Mouse (Mus musculus): ENCODE measurements around the gene Ywhab.

Ywhab gene

DNA sequence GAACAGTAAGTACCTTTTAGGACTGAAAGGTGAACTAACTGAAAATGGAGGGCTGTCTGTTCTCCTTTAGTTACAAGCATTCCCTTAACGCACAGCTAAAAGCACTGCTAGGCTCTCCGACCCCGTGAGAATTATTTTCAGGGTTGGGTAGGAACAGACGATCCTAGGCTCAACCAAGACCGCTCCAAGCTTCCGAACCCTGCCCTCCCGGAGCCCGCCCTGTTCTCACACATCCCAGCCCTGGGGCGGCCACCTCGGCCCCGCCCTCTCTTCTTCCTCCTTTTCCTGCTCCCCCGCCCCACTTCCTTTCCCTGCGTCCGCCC lies at the start of gene Ywhab:
Gene Ywhab, plus strand, starts transcription at position 307 of the 323 bp plus-strand sequence.
- no peak for DNase-seq (ENCODE audit: low spot score in 2 of 2)

DNA sequence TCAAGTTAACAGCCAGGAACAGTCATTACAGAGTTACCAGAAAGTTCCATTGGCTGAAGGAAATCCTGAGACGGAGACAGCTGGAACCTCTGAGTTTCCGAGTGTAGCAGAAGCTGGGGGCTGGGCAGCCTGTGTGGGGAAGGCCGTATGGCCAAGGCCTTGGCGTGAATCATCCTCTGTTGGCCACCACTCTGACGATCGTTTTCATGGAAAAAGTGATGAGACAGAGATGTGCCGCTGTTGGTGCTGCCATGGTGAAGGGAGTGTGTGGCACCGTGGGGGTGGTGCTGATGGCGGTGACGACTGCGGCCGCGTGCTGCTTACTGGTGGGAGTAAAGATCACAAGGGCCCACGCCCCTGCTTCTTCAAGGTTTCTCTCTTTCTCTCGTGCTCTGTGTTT lies 48.5 kb upstream of the Ywhab start:
- no peak for DNase-seq (ENCODE audit: low spot score in 2 of 2)

DNA sequence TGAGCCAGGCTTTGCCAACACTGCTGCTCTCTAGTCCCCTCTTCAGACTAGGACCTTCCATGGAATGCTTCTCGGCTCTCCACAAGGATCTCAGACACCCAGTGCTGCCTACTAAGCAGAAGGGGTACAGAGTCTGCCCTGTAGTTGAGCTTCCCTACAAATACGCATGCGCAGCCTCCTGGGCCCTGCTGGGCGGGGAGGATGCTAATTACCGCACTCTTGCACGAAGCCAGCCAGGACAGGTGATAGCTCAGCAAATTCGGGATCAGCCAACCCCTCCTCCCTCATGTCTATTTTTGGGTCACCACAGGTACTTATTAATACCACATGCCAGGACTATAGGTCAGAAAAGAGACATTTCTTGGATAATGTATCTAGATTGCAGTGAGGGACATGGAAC lies 46.8 kb upstream of the Ywhab start:
- no peak for DNase-seq (ENCODE audit: low spot score in 2 of 2)

DNA sequence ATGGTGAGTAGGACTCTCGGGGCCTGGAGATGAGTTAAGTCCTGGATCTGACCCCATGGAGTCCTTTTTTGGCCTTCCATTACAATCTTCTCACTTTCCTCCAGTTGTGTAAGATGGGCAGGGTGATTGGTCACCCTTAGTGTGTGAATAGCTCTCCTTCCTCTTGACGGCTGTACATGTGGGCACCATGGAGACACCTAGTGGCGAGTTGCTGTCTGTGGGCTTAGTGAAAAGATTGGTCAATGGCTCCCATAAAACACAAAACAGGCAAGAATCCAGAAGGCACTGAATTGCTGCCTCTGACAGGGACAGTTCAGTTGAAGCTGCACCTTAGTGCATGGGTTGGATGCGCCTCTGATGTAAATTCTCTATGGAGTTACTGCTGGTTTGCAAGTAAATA lies 43.0 kb upstream of the Ywhab start:
- peak in 1 of 2 experiments; percentile 24 for DNase-seq (ENCODE audit: low spot score in 2 of 2)

DNA sequence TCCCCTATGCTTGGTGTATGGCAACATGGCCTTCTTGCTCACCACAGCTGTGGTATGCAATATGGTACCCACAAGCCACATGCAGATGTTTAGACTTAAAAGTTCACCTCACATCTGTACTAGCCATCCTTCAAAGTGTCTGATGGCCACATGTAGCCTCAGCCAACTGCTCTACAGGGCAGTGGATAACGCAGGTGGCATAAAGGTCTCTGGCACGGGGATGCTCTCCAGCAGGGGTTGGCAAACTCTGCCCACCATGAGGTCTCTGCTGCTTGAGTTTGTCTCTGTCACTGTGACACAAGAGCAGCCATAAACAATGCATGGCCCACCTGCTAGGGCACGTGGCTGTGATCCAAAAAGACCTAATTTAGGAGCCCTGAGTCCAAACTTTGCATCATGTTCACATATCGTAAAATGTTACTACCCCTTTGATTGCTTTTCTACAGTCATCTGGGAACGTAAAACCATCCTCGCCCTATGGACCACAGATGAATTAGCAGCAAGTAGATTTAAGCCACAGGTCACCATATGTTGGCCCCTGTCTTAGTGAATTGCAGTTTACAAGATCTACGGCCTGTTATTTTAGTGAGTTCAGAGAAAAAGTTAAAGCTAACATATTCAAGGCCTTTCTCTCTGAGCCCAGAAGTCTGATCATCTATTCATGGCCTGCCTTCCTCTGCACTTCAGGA lies 41.0 kb upstream of the Ywhab start:
- no peak for DNase-seq (ENCODE audit: low spot score in 2 of 2)

DNA sequence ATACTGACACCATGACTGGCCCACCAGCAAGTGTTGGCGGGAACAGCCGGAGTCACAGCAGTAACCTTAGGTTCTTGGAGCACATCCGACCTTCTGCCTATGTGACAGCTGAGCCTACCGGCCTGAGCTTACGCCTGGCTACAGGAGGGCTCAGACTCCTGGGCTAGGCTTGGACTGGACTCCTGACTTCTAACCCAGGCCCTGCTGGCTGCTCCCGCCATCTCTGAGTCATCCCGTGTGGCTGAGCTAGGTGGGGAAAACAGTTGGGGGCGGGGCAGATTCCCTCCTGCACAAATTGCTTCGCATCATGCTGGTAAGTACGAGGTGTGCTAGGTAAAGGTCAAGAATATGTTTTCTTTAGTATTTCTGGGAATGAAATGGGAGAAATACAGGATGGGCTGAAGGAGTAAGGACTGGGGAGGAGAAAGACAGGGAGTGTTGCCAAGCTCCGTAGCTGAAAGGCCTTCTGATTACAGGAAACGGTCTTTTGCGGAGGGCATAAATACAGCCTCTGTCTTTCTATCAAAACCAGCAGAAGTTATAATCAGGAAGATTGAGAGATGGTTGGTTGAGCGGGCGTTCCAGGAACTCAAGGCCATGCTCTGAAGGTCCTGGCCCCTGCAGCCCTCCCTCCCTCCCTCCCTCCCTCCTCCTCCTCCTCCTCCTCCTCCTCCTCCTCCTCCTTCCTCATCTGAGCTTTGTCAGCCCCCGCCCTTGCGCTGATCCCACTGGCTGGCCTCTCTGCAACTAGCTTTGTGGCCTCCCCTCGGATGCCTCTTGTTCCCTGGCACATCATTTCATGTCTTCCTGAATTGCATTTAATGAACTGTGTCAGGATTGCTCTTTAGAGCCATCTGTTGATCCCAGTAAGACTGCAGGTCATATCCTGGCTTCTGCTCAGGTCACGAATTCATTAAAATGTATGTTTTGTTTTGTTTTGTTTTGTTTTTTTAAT lies 29.9 kb upstream of the Ywhab start:
- DNase-seq (ENCODE audit: low spot score in 2 of 2): no peak

DNA sequence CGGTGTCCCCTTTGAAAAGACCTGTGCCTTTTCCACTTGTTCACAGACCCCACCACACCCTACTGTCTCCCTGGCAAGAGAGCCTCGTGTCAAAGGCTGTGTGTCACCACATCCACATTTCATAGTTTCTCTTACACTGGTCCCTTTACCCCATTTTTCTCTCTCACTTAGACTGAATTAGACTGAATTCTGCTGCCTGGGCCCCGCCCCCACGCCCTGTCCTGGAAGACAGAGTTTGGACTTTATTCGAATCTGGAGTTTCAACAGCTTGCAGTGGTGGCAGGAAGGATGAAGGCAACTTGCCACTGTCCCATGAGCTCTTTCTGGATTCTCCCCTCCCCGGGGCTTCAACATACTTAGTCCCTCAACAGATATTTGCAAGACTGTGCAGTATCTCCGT lies 29.1 kb upstream of the Ywhab start:
- no peak for DNase-seq (ENCODE audit: low spot score in 2 of 2)

DNA sequence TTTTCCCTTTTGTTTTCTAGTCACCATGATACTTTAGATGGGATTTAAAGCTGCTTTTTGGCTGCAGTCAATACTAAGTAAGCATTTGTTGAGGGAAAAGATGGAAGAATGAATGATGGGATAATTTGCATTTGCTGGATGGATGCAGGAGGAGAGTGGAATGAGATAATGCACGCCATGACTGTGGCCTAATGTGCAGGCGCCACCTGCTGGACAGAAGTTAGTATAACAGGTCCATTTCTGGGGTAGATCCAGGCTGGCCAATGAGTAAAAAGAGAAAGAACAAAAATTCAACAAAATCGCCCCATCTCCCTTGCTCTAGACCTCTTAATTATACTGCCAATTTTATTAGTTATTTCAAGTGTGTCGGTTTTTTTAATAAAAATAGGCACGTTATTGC lies 26.2 kb upstream of the Ywhab start:
- peak; percentile 32 to 77 for DNase-seq (ENCODE audit: low spot score in 2 of 2)

DNA sequence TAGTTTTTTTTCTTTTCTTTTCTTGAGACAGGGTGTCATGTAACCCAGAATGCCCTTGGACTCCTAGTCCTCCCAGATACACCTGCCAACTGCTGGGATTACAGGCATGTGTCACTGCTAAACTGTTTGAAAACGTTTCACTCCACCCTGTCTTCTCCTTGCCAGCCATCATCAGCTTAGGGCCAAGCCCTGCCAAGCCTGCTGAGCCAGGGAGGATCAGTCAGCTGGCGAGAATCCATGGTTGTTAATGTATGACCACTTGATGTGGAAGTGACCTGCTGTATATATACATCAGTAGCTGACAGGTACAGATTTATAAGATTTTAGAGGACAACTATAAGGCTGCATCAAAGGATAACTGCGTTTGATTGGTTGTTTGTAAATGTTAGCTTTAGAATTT lies 24.4 kb upstream of the Ywhab start:
- no peak for DNase-seq (ENCODE audit: low spot score in 2 of 2)

DNA sequence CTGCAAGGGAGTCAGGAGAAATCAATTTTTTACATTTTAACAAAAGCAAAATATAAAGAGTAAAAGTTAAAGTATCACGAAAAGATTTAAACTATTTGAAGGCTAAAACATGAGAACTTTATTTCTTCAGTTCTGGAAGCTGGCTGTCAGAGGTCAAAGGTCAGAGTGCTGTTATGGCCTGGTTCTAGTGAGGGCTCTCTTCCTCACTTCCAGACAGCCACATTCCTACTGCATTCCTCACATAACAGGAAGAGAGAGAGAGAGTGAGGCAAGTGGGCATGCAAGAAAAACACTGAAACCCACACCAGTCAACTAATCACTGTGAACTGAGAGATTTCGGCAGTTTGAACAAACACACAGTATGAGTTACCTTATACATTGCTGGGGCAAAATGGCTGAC lies 20.7 kb upstream of the Ywhab start:
- no peak for DNase-seq (ENCODE audit: low spot score in 2 of 2)

DNA sequence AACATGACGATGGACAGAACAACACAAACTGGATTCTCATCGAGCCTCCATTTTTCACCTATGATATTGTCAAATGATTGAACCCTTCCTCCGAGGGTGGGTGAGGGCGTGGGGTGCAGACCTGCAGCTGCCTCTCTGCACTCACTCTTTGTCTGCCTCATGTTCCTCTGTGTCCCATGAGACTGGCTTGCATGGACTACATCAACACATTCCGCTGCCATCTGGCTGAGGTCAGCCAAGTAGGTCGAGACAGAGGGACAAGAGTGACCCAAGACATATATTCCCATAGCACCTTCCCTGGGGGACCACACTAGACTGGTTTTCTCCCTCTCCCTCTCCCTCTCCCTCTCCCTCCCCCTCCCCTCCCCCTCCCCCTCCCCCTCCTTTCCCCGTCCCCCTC lies 18.3 kb upstream of the Ywhab start:
- DNase-seq (ENCODE audit: low spot score in 2 of 2): no peak

DNA sequence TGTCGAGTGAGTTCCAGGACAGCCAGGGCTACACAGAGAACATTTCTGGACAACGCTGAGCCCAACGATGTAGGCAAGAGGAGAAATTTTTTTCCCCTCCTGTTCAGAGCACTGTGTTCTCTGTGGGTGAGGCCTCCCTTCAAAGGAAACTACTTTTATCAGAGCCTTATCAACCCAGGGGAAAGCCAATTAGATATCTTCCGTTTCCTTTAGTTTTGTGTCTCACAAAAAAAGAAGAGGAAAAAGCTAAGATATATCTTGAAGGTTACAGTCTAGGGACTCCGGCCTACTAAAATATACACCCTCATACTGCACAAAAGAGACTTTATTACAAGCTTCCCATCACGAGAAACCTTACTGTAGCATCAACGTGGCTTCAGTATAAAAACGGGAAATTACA lies 7.5 kb upstream of the Ywhab start:
- DNase-seq (ENCODE audit: low spot score in 2 of 2): no peak

DNA sequence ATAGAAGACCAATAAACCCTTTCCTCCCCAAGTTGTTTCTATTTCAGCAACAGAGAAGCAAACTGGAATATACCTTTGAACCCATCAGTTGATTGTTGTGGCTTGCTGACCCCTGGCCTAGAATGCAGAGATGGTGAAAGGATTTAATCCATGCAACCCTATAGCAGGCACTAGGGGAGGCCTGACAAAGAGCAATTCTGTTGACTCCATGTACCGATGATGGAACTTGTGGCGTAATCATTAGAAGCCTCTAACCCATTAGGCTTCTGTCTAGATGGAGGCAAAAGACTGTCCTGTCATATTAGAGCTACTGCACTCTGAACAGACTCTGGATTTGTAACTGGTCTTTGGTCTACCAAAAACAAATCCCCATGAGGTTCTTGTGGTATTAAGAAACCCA lies 1.9 kb upstream of the Ywhab start:
- DNase-seq (ENCODE audit: low spot score in 2 of 2): no peak

DNA sequence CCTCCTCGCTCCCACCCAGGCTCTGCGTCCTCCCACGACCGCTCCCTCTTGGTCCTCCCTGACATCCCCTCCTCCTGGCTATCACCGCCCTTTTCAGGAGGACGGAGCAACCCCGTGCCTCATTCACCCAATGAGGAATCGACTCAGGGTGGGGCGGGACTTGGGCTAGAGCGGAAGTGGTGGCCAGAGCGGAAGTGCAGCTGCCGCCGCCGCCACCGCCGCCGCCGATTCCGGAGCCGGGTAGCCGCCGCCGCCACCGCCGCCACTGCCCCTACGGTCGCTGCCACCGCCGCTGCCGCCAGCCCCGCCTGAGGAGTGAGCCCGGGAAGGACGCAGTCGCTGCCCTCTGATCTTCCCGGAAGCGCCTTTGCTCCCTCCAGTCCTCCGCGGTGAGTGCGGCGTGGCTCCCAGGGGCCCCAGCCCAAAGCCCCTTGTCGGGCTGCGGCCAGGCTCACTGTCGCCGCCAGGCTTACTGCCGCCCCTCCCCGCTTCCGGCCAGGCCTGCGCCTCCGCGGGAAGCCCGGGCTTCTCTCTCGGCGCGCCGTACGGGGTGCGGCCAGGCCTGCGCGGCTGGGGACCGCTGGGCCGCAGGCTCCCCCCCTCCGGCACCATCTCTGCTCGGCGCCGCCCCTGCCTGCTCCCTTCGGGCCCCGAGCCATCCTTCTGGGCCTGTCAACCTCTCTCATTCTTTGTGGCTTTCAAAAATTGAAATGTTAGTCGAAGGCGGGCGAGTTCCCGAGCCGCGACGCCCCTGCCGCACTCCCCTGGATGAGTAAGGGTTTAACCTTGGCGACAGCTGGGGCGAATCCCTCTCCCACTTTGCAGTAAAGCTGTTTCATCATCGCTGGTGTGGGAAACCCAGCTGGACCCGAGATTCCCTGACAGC lies 460 bp downstream of the Ywhab start:
- peak; percentile 92 to 95 for DNase-seq (ENCODE audit: low spot score in 2 of 2)

DNA sequence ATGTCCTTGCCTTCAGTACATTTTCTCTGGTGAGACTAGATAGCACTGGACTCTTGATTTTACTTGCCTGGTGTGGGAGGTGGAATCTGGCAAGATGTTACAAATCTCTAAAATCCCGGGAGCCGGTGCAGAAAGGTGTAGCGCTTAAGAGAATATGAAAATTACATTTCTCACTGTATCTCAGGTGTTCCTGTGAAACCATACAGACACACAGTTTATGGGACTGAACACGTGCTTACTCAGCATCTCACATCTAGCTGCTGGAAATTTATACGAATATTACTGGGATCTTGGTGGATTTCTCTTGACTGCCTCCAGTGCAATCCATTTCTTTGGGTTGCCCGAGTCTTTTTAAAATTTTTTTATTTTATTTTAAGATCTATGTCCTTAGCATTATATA lies 1.5 kb downstream of the Ywhab start:
- no peak for DNase-seq (ENCODE audit: low spot score in 2 of 2)

DNA sequence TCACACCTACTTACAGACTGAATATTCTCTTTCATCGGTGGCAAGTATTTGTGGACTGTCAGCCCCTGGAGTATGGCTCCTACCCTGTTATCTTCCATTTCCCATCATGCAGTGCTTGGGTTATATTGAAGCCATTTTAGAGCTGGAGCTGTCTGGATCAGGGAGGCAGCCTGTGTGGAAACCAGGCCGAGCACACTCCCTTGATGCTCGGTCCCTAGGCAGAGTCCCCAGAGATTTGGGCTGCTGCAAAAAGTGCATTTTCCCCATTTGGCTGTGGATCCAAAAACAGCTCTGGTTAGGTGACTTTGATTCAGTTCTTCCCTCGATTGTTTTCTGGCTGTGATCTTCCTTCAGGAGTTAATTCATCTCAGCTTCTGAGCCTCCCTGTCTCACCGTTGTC lies 2.1 kb downstream of the Ywhab start:
- no peak for DNase-seq (ENCODE audit: low spot score in 2 of 2)

DNA sequence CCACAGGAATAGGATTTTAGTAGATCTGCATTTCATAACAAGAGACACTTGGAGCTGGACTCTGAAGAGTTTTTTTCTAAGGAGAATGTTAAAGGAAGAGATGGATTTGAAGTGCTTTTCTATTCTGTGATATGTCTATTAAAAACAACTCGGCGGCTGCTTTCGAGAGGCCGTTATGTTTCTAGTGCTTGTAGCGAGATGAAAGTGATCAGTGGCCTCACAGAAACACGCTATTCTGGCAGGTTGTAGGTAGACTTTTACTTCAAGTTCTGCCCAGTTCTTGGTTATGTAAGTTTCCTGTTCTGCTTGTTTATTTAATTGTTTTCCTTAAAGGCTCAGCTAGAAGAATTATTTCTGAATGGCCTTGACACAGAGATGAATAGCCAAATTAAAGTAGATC lies 4.2 kb downstream of the Ywhab start:
- no peak for DNase-seq (ENCODE audit: low spot score in 2 of 2)

DNA sequence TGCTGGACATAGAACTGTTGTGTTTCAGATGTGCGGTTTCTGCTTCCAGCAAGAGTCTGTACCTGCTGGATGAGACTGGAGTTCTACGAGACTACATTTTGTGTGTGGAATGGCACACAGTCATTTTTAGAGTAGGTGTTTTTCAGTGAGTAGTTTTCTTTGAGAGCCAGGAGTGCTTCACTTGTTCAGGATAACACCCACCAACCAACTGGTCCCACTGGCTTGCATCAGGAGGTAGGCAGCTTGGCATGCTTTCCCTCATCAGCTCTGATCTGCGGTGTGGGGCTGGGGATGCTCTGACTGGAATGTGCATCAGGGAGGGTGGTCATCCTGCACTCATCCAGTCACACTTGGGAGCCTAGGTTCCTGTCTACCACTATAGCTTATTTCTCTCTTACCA lies 7.9 kb downstream of the Ywhab start:
- no peak for DNase-seq (ENCODE audit: low spot score in 2 of 2)

DNA sequence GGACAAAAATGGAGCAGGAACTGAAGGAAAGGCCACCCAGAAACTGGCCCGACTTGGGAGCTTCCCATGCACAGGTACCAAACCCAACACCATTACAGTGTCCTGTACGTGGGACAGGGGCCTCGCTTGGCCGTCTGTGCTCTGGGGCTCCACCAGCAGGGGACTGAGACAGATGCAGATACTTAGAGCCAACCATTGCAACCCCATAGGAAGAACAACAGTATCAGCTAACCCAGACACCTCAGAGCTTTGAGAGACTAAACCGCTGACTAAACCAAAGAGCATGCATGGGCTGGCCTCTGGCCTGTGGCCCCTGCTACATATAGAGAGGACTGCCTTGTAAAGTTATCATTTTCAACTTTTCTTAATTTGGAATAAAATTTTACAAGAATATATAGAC lies 9.7 kb downstream of the Ywhab start:
- peak in 1 of 2 experiments; percentile 53 for DNase-seq (ENCODE audit: low spot score in 2 of 2)

DNA sequence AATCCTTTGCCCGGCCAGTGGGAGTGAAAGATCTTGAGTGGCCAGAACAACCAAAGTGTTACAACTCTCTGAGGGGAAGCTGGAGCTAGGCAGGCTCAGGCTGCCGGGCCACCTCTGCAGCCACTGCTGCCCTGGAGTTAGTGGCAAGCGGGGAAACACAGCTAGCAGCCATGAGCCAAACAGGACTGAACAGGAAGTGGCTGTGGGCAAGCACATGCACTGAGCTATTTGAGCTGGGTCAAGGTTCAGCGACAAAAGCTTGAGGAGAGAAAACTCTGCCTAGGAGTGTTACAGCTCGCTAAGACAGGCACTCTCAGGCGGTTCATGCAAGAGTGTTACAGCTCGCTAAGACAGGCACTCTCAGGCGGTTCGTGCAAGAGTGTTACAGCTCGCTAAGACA lies 12.2 kb downstream of the Ywhab start:
- peak in 1 of 2 experiments; percentile 28 for DNase-seq (ENCODE audit: low spot score in 2 of 2)

DNA sequence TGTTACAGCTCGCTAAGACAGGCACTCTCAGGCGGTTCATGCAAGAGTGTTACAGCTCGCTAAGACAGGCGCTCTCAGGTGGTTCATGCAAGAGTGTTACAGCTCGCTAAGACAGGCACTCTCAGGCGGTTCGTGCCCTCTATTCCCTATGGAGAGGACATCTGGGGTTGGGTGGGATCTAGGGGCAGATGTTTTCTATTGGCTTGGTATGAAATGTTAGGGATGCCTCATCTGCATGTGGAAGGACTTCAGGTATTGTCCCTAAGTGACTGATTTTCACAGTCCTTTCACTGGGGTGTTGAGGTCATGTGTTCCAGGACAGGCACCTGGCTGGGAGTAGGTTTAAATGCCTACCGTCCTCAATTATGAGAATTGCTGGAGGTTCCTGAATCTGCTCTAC lies 12.8 kb downstream of the Ywhab start:
- DNase-seq (ENCODE audit: low spot score in 2 of 2): peak in 1 of 2 experiments; percentile 44

DNA sequence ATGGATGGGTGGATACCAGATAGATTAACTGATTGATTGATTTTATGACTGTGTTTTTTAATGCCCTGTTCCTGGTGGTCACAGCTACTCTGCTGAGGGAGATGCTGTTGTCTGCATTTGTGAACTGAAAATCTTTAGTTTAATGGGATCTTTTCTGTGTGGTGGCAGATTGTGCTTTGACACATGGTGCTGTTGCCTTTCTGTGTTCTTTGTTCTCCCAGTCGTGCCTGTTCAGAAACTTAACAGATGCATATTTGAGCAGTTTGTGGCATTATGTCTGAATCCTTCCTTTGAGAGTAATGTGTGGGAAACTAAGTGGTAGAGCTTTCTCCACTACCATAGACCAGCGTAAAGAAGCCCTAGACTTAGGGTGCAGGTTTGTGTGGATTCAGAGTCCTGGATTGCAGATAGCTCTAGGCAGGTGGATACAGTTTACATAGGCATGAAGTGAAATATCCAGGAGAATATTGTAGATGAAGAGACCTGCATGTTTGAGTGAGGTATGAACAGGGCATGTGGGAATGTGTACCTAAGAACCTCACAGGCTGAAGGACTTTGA lies 13.3 kb downstream of the Ywhab start:
- no peak for DNase-seq (ENCODE audit: low spot score in 2 of 2)

All from spleen, postnatal 4 days (tissue).